Mouse (Mus musculus): Measurements from ENCODE around the gene Fgf13. TPM values are rescaled to one million over a fixed set of nuclear protein-coding genes. Genes with fewer than 3 reads are reported as not detected.

Fgf13 gene
- polyA plus RNA-seq, 1 experiment from 2014 or later: 45.9 TPM

- DNase-seq (ENCODE audit: low spot score): no peak
- H3K9ac ChIP-seq (ENCODE audit: low read depth, low read length): no peak overlapping the region
- H3K36me3 ChIP-seq (ENCODE audit: control insufficient read depth, insufficient read depth, low read length): no peaks in the 10 kb centered on the region
- H3K9me3 ChIP-seq (ENCODE audit: control insufficient read depth, low read length): no peaks in the 10 kb centered on the region
- no peak overlapping the region for H3K27ac ChIP-seq (ENCODE audit: low read depth, low read length)
- whole genome bisulfite sequencing: 88% methylated on average over 4 of the region's 4 CpGs
- no peak overlapping the region for H3K4me3 ChIP-seq (ENCODE audit: low read depth, low read length)
- ATAC-seq (ENCODE audit: low FRiP score): no peak
- H3K27me3 ChIP-seq (ENCODE audit: control insufficient read depth, insufficient read depth, low read length): no peaks in the 10 kb centered on the region
- H3K4me2 ChIP-seq (replicated peaks; ENCODE audit: low read depth, low read length): no peak overlapping the region
- no peaks in the 10 kb centered on the region for H3K4me1 ChIP-seq (replicated peaks; ENCODE audit: control insufficient read depth, insufficient read depth, low read length)
Observed at GRCm38 (mm10) chrX:59508273-59508672, 59.6 kb downstream of the Fgf13 start.

DNA sequence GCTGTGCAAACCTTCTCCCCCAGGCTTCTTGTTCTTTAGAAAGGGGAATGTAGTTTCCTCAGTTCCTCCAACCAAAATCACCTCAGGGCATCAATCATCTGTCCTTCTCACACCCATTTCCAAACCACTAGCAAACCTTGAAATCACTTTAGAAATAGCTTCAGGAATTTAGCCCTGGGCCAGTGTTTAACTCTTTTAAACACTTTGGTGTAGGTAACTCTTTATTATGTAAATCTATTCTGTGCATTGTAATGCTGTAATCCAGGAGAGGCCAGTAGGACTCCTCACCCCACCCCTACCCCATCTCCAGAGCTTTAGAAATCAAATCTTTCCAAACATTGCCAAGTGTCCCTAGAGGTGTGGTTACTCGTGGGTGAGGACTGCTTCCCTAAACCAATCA is 74.5 kb downstream of the Fgf13 start:
- Histone ChIP-seq H3K4me3 (ENCODE audit: low read depth, low read length) (no peak overlapping the region), H3K36me3 (ENCODE audit: control insufficient read depth, insufficient read depth, low read length) (no peaks in the 10 kb centered on the region), H3K27me3 (ENCODE audit: control insufficient read depth, insufficient read depth, low read length) (no peaks in the 10 kb centered on the region), H3K9ac (ENCODE audit: low read depth, low read length) (no peak overlapping the region), H3K4me1 (replicated peaks; ENCODE audit: control insufficient read depth, insufficient read depth, low read length) (no peaks in the 10 kb centered on the region), H3K9me3 (ENCODE audit: control insufficient read depth, low read length) (no peaks in the 10 kb centered on the region), H3K4me2 (replicated peaks; ENCODE audit: low read depth, low read length) (no peak overlapping the region), H3K27ac (ENCODE audit: low read depth, low read length) (no peak overlapping the region)
- WGBS: 35% methylated on average over 1 of the region's 1 CpGs
- ATAC-seq (ENCODE audit: low FRiP score) (no peak), DNase-seq (ENCODE audit: low spot score) (no peak)

DNA sequence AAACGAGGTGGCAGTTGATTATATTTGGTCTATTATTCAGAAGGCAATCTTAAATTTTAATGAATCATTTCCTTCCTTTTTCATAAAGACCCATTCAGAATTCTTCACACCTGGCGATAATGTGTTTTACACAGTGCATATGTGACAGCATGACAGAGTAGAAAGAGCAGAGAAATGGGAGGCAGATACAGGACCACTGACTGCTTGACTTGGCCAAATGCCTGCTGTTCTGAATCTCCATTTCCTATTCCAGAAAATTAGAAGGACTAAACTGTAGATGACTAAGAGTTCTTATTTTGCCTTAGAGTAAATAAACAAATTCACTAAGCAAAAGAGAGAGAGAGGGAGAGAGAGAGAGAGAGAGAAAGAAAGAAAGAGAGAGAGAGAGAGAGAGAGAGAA is 82.4 kb downstream of the Fgf13 start:
- 62% methylated on average over 2 of the region's 2 CpGs for WGBS
- H3K27ac ChIP-seq (ENCODE audit: low read depth, low read length): no peak overlapping the region
- no peak overlapping the region for H3K4me2 ChIP-seq (replicated peaks; ENCODE audit: low read depth, low read length)
- no peak overlapping the region for H3K9ac ChIP-seq (ENCODE audit: low read depth, low read length)
- H3K9me3 ChIP-seq (ENCODE audit: control insufficient read depth, low read length): no peaks in the 10 kb centered on the region
- ATAC-seq (ENCODE audit: low FRiP score) (no peak), DNase-seq (ENCODE audit: low spot score) (no peak)
- no peaks in the 10 kb centered on the region for H3K36me3 ChIP-seq (ENCODE audit: control insufficient read depth, insufficient read depth, low read length)
- no peaks in the 10 kb centered on the region for H3K27me3 ChIP-seq (ENCODE audit: control insufficient read depth, insufficient read depth, low read length)
- no peak overlapping the region for H3K4me3 ChIP-seq (ENCODE audit: low read depth, low read length)
- H3K4me1 ChIP-seq (replicated peaks; ENCODE audit: control insufficient read depth, insufficient read depth, low read length): no peaks in the 10 kb centered on the region

- DNase-seq (ENCODE audit: low spot score) (no peak), ATAC-seq (ENCODE audit: low FRiP score) (no peak)
- Histone ChIP-seq H3K4me1 (replicated peaks; ENCODE audit: control insufficient read depth, insufficient read depth, low read length) (no peaks in the 10 kb centered on the region), H3K27me3 (ENCODE audit: control insufficient read depth, insufficient read depth, low read length) (no peaks in the 10 kb centered on the region), H3K4me2 (replicated peaks; ENCODE audit: low read depth, low read length) (no peak overlapping the region), H3K9ac (ENCODE audit: low read depth, low read length) (no peak overlapping the region), H3K9me3 (ENCODE audit: control insufficient read depth, low read length) (no peaks in the 10 kb centered on the region), H3K4me3 (ENCODE audit: low read depth, low read length) (no peak overlapping the region), H3K36me3 (ENCODE audit: control insufficient read depth, insufficient read depth, low read length) (no peaks in the 10 kb centered on the region), H3K27ac (ENCODE audit: low read depth, low read length) (no peak overlapping the region)
- 67% methylated on average over 2 of the region's 2 CpGs for WGBS
Observed at GRCm38 (mm10) chrX:59402596-59403285, 165.1 kb downstream of the Fgf13 start.

- Histone ChIP-seq H3K36me3 (ENCODE audit: control insufficient read depth, insufficient read depth, low read length) (no peaks in the 10 kb centered on the region), H3K9me3 (ENCODE audit: control insufficient read depth, low read length) (no peaks in the 10 kb centered on the region), H3K4me3 (ENCODE audit: low read depth, low read length) (no peak overlapping the region), H3K4me2 (replicated peaks; ENCODE audit: low read depth, low read length) (no peak overlapping the region), H3K4me1 (replicated peaks; ENCODE audit: control insufficient read depth, insufficient read depth, low read length) (no peaks in the 10 kb centered on the region), H3K9ac (ENCODE audit: low read depth, low read length) (no peak overlapping the region), H3K27me3 (ENCODE audit: control insufficient read depth, insufficient read depth, low read length) (no peaks in the 10 kb centered on the region), H3K27ac (ENCODE audit: low read depth, low read length) (no peak overlapping the region)
- ATAC-seq (ENCODE audit: low FRiP score): no peak
- no peak for DNase-seq (ENCODE audit: low spot score)
- WGBS: 84% methylated on average over 3 of the region's 3 CpGs
Observed at GRCm38 (mm10) chrX:59290916-59291411, 276.9 kb downstream of the Fgf13 start.

- H3K4me2 ChIP-seq (replicated peaks; ENCODE audit: low read depth, low read length): no peak overlapping the region
- no peaks in the 10 kb centered on the region for H3K9me3 ChIP-seq (ENCODE audit: control insufficient read depth, low read length)
Observed at GRCm38 (mm10) chrX:59251576-59251975, 316.3 kb downstream of the Fgf13 start.

DNA sequence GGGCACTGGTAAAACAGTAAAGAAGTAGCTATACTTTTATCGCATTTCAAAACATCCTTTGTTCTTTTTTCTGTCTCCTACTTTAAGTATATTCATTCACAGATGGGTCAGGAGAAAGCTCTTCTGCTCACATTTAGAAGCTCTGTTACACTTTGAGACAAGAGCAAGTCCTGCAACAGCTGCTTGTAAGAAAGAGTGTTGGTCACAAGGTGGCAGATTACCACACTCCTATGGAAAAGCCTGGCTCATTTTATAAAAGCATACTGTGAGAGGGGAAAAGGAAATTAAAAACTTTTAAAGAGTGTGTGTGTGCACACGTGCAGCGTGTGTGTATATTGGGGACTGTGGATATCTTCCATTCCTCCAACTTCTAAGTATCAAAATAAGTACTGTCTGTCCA is 324.1 kb downstream of the Fgf13 start:
- no peak overlapping the region for H3K4me3 ChIP-seq (ENCODE audit: low read depth, low read length)
- DNase-seq (ENCODE audit: low spot score): no peak
- no peak overlapping the region for H3K9ac ChIP-seq (ENCODE audit: low read depth, low read length)
- H3K4me1 ChIP-seq (replicated peaks; ENCODE audit: control insufficient read depth, insufficient read depth, low read length): no peaks in the 10 kb centered on the region
- 86% methylated on average over 3 of the region's 3 CpGs for WGBS
- no peak overlapping the region for H3K4me2 ChIP-seq (replicated peaks; ENCODE audit: low read depth, low read length)
- ATAC-seq (ENCODE audit: low FRiP score): no peak
- no peaks in the 10 kb centered on the region for H3K27me3 ChIP-seq (ENCODE audit: control insufficient read depth, insufficient read depth, low read length)
- no peaks in the 10 kb centered on the region for H3K9me3 ChIP-seq (ENCODE audit: control insufficient read depth, low read length)
- no peaks in the 10 kb centered on the region for H3K36me3 ChIP-seq (ENCODE audit: control insufficient read depth, insufficient read depth, low read length)
- H3K27ac ChIP-seq (ENCODE audit: low read depth, low read length): no peak overlapping the region

More at GRCm38 (mm10) chrX:59251576-59251975, 316.3 kb downstream of the Fgf13 start:
- ATAC-seq (ENCODE audit: low FRiP score) (no peak), DNase-seq (ENCODE audit: low spot score) (no peak)
- H3K4me1 ChIP-seq (replicated peaks; ENCODE audit: control insufficient read depth, insufficient read depth, low read length): no peaks in the 10 kb centered on the region
- H3K9ac ChIP-seq (ENCODE audit: low read depth, low read length): no peak overlapping the region
- no peaks in the 10 kb centered on the region for H3K27me3 ChIP-seq (ENCODE audit: control insufficient read depth, insufficient read depth, low read length)
- no peak overlapping the region for H3K4me3 ChIP-seq (ENCODE audit: low read depth, low read length)
- no peaks in the 10 kb centered on the region for H3K36me3 ChIP-seq (ENCODE audit: control insufficient read depth, insufficient read depth, low read length)
- H3K27ac ChIP-seq (ENCODE audit: low read depth, low read length): no peak overlapping the region

- no peak for ATAC-seq (ENCODE audit: low FRiP score)
- Histone ChIP-seq H3K27me3 (ENCODE audit: control insufficient read depth, insufficient read depth, low read length) (no peaks in the 10 kb centered on the region), H3K4me3 (ENCODE audit: low read depth, low read length) (no peak overlapping the region), H3K4me1 (replicated peaks; ENCODE audit: control insufficient read depth, insufficient read depth, low read length) (no peaks in the 10 kb centered on the region), H3K9ac (ENCODE audit: low read depth, low read length) (no peak overlapping the region), H3K4me2 (replicated peaks; ENCODE audit: low read depth, low read length) (no peak overlapping the region), H3K9me3 (ENCODE audit: control insufficient read depth, low read length) (no peaks in the 10 kb centered on the region), H3K36me3 (ENCODE audit: control insufficient read depth, insufficient read depth, low read length) (no peaks in the 10 kb centered on the region), H3K27ac (ENCODE audit: low read depth, low read length) (no peak overlapping the region)
- no peak for DNase-seq (ENCODE audit: low spot score)
- 94% methylated on average over 3 of the region's 3 CpGs for WGBS
Observed at GRCm38 (mm10) chrX:59243176-59243575, 324.7 kb downstream of the Fgf13 start.

GRCm38 (mm10) chrX:59241460-59241747 is 326.5 kb downstream of the Fgf13 start:
- DNase-seq (ENCODE audit: low spot score) (no peak), ATAC-seq (ENCODE audit: low FRiP score) (no peak)
- Histone ChIP-seq H3K4me3 (ENCODE audit: low read depth, low read length) (no peak overlapping the region), H3K9ac (ENCODE audit: low read depth, low read length) (no peak overlapping the region), H3K36me3 (ENCODE audit: control insufficient read depth, insufficient read depth, low read length) (no peaks in the 10 kb centered on the region), H3K27me3 (ENCODE audit: control insufficient read depth, insufficient read depth, low read length) (no peaks in the 10 kb centered on the region), H3K4me1 (replicated peaks; ENCODE audit: control insufficient read depth, insufficient read depth, low read length) (no peaks in the 10 kb centered on the region), H3K27ac (ENCODE audit: low read depth, low read length) (no peak overlapping the region), H3K4me2 (replicated peaks; ENCODE audit: low read depth, low read length) (no peak overlapping the region), H3K9me3 (ENCODE audit: control insufficient read depth, low read length) (no peaks in the 10 kb centered on the region)
